Mouse (Mus musculus): ENCODE measurements at regions not wholly inside any gene's neighbourhood (a gene's known extent, or its start where the extent isn't known, plus 50 kb on each side); places are given as distances from the start of the nearest gene placed in this dataset.
"Not testable (repeated sequence)": the region's sequence is repeated elsewhere in the genome, so short reads cannot be mapped to it uniquely, and the experiment has no call there.

- ATAC-seq (ENCODE audit: poor library complexity, severe bottlenecking) = no peak
These were observed 93.8 kb downstream of the Defb7 start for GRCm38 (mm10) chr8:19588715-19589114.

GRCm38 (mm10) chr8:19601542-19601941 lies 106.6 kb downstream of the Defb7 start:
- ATAC-seq (ENCODE audit: poor library complexity, severe bottlenecking) = peak; percentile 51; the same call in 1 of the 2 replicates

- ATAC-seq (ENCODE audit: poor library complexity, severe bottlenecking) = no peak
These were observed 111.7 kb downstream of the Defb7 start for GRCm38 (mm10) chr8:19606586-19606985.

- no peak for ATAC-seq (ENCODE audit: poor library complexity, severe bottlenecking)
These were observed 101.9 kb upstream of the 4930467E23Rik start for GRCm38 (mm10) chr8:19627514-19627913.

- ATAC-seq (ENCODE audit: poor library complexity, severe bottlenecking) = not testable (repeated sequence)
These were observed 80.8 kb upstream of the 4930467E23Rik start for GRCm38 (mm10) chr8:19648591-19648990.
